Mouse (Mus musculus) urinary bladder, adult 18-20 months (tissue): ENCODE data around the gene Arf3.

Source experiments
- DNase-seq, 2 experiments: peaks; one replicate each; pipeline ENCODE4 v3.0.0; 2022; ENCODE audit warnings: low spot score in 2 of 2, mixed read lengths in 2 of 2

The Arf3 gene

GRCm38 (mm10) chr15:98790761-98791160, 27.7 kb upstream of the Arf3 start:
- no peak for DNase-seq

- no peak for DNase-seq
Measured at GRCm38 (mm10) chr15:98789661-98790535, 26.9 kb upstream of the Arf3 start, which contains the start of gene Wnt1. Gene Wnt1 (plus strand): TSS chr15:98789857.

- no peak for DNase-seq
Measured at GRCm38 (mm10) chr15:98788972-98789660, 26.1 kb upstream of the Arf3 start.

- no peak for DNase-seq
Measured at GRCm38 (mm10) chr15:98787930-98788329, 24.9 kb upstream of the Arf3 start.

- no peak for DNase-seq
Measured at GRCm38 (mm10) chr15:98785744-98786143, 22.7 kb upstream of the Arf3 start.

- no peak for DNase-seq
Measured at GRCm38 (mm10) chr15:98781166-98781565, 18.2 kb upstream of the Arf3 start.

GRCm38 (mm10) chr15:98780573-98780972, 17.6 kb upstream of the Arf3 start:
- DNase-seq, result peak in 1 of 2 experiments; percentile 74

- DNase-seq, result no peak
Measured at GRCm38 (mm10) chr15:98780075-98780474, 17.1 kb upstream of the Arf3 start.

GRCm38 (mm10) chr15:98778806-98779205, 15.8 kb upstream of the Arf3 start:
- DNase-seq, result no peak

- no peak for DNase-seq
Measured at GRCm38 (mm10) chr15:98778191-98778770, 15.3 kb upstream of the Arf3 start.

- no peak for DNase-seq
Measured at GRCm38 (mm10) chr15:98777762-98778161, 14.7 kb upstream of the Arf3 start, which contains the start of gene Wnt10b. Gene Wnt10b (minus strand): TSS chr15:98778150.

- no peak for DNase-seq
Measured at GRCm38 (mm10) chr15:98777005-98777616, 14.1 kb upstream of the Arf3 start.

- DNase-seq, result no peak
Measured at GRCm38 (mm10) chr15:98776280-98777004, 13.4 kb upstream of the Arf3 start.

GRCm38 (mm10) chr15:98775533-98775932, 12.5 kb upstream of the Arf3 start:
- no peak for DNase-seq

GRCm38 (mm10) chr15:98774096-98774495, 11.1 kb upstream of the Arf3 start:
- DNase-seq, result no peak

- no peak for DNase-seq
Measured at GRCm38 (mm10) chr15:98772511-98773211, 9.6 kb upstream of the Arf3 start.

GRCm38 (mm10) chr15:98771813-98772425, 8.9 kb upstream of the Arf3 start:
- DNase-seq, result no peak

- no peak for DNase-seq
Measured at GRCm38 (mm10) chr15:98768259-98768658, 5.2 kb upstream of the Arf3 start.

GRCm38 (mm10) chr15:98765929-98766328, 2.9 kb upstream of the Arf3 start:
- no peak for DNase-seq

- DNase-seq, result peak; percentile 61 to 64
Measured at GRCm38 (mm10) chr15:98762201-98762621, 803 bp downstream of the Arf3 start.
